Mouse (Mus musculus) gastrocnemius, postnatal 36 days (tissue): ENCODE data around the gene Samsn1. TPM values are rescaled to one million over a fixed set of nuclear protein-coding genes. Genes with fewer than 3 reads are reported as not detected.

Source experiments
- DNase-seq, 2 experiments: peaks; one replicate each; pipeline ENCODE4 v3.0.0; 2022
- intact Hi-C: fragments of 180-260 bp; cut with DNase I; formaldehyde crosslinking; loops from one replicate; pipeline ENCODE4 v1.15.1; 2025
- total RNA-seq, 2 experiments: library from RNA; stranded (reverse); gene quantifications; 2 replicates each; pipeline ENCODE4 v1.2.3; 2021

The Samsn1 gene
- total RNA-seq, 2 experiments from 2014 or later, result 0.30 TPM; not detected in 1

DNA sequence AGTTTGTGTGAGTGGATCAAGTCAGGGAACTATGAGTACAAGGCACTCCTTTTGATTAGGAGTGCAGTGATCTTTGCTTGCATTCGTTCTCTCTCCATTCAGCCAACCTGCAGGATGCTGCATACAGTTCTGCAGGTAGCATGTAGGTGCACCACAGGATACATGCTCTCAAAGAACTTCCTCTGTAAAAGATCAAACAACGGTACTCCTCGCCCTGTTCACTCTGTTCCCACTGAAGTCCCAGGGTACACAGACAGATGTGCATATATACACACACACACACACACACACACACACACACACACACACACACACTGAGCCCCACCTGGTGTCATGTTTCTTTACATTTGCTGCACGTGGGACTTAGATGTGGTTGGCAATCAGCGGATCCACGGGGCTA, 198.9 kb downstream of the Samsn1 start:
- intact Hi-C loops, result no loop called here

DNA sequence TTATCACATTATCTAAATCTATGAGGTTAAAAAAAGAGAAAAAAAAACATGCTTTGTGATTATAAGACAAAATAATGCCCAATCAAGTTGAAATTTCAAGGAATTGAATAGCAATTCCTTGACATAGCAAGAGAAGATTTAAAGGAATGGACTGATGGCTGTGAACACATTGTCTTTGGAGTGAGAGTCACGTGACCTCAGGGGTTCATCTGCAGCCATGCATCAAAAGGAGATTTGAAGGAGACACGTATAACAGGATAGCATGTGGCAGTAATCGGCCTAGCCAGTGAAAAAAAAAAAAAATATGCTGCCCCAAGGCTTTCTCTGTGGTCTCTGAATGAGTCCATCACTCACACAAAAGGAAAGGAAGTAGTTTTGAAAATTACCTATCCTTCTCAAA, 201.1 kb downstream of the Samsn1 start:
- intact Hi-C loops, result no loop called here
- DNase-seq, result no peak

More for the DNA sequence above, 198.9 kb downstream of the Samsn1 start:
- no peak for DNase-seq
